Mouse (Mus musculus) thymus, postnatal 36 days (tissue): ENCODE results near the gene Vmn1r119.
"Not testable (repeated sequence)": the region's sequence is repeated elsewhere in the genome, so short reads cannot be mapped to it uniquely, and the experiment has no call there.

Experiments
- DNase-seq, 2 experiments: peaks; one replicate each; pipeline ENCODE4 v3.0.0; 2022; ENCODE audit warnings: mixed read lengths in 2 of 2

The Vmn1r119 gene

GRCm38 (mm10) chr7:21012355-21012754 lies at the start of gene Vmn1r119:
Vmn1r119 (minus strand) TSS chr7:21012455.
- not testable (repeated sequence) for DNase-seq

- not testable (repeated sequence) for DNase-seq
These were observed 41.4 kb upstream of the Vmn1r119 start, which contains the start of gene Vmn1r120 for GRCm38 (mm10) chr7:21053684-21054083. Vmn1r120 (minus strand) TSS chr7:21053784.
